ENCODE assay signal across 8 mouse cellular contexts in genomic region chr5:100518049-100519026, GRCm38 (mm10). TPM values are rescaled to one million over a fixed set of nuclear protein-coding genes. Genes with fewer than 3 reads are reported as not detected.
DNase-seq lines count a peak whose midpoint lies in the region; ATAC-seq and TF ChIP-seq lines count a peak whose summit lies in the region.

Gene Cops4, plus strand, starts transcription at chr5:100518309.

- H3K4me3 ChIP-seq in G1E (ENCODE audit: low read depth, low read length) = peak within 1 kb of the TSS; percentile 82
- H3K4me3 ChIP-seq in forebrain, embryonic 16.5 days (replicated peaks; ENCODE audit: low read length) = peak within 1 kb of the TSS; percentile 89
- peak within 1 kb of the TSS; percentile 79 for H3K4me3 ChIP-seq in layer of hippocampus, adult 2 months
- H3K4me3 ChIP-seq in lung, embryonic 14.5 days (ENCODE audit: low read depth, low read length) = peak within 1 kb of the TSS; percentile 85
- H3K4me3 ChIP-seq in olfactory bulb, adult 2 months (ENCODE audit: insufficient read depth, low read depth, low read length) = peak within 1 kb of the TSS; percentile 94
- peak within 1 kb of the TSS; percentile 66 for H3K4me3 ChIP-seq in thymus, adult 2 months (ENCODE audit: control insufficient read depth, insufficient read depth, low read length)

- H3K27me3 ChIP-seq in G1E (ENCODE audit: insufficient read depth, low read length) = peaks cover 2% of the 10 kb centered on the region; the same call in 1 of the 2 replicates
- H3K27me3 ChIP-seq in forebrain, embryonic 16.5 days (replicated peaks; ENCODE audit: control insufficient read depth, insufficient read depth, low read length) = peaks cover 3% of the 10 kb centered on the region; the same call in 1 of the 2 replicates
- no peaks in the 10 kb centered on the region for H3K27me3 ChIP-seq in lung, embryonic 14.5 days (ENCODE audit: insufficient read depth, low read length)
- no peaks in the 10 kb centered on the region for H3K27me3 ChIP-seq in thymus, adult 2 months (ENCODE audit: control insufficient read depth, insufficient read depth, low read length)

- H3K27ac ChIP-seq in forebrain, embryonic 16.5 days (ENCODE audit: low read length) = peak within 1 kb of the TSS; percentile 87
- H3K27ac ChIP-seq in layer of hippocampus, adult 2 months = peak within 1 kb of the TSS; percentile 91
- H3K27ac ChIP-seq in lung, embryonic 14.5 days (ENCODE audit: low read depth) = peak within 1 kb of the TSS; percentile 80
- H3K27ac ChIP-seq in olfactory bulb, adult 2 months (ENCODE audit: insufficient read depth, low read depth, low read length) = peak within 1 kb of the TSS; percentile 82
- peak within 1 kb of the TSS; percentile 21; the same call in 1 of the 2 replicates for H3K27ac ChIP-seq in thymus, adult 2 months (ENCODE audit: control insufficient read depth, insufficient read depth, low read length)

- intact Hi-C loops in heart, postnatal 36 days (cut with DNase I) = loop anchor here (1.0 to 5.0 kb wide), 2 partner anchors 18 to 101 kb away; partner anchors contain the start of genes Lin54 and Sec31a

- under 1% methylated on average over 64 of the region's 64 CpGs for WGBS in forebrain, embryonic 16.5 days
- 0% methylated on average over 64 of the region's 64 CpGs for WGBS in lung, embryonic 14.5 days
- WGBS in olfactory bulb, adult 2 months = under 1% methylated on average over 64 of the region's 64 CpGs
- WGBS in thymus, adult 2 months = under 1% methylated on average over 64 of the region's 64 CpGs

- no peak for TF ChIP-seq CTCF in G1E (IDR thresholded peaks at IDR 0.05; ENCODE audit: low read depth, low read length)
- TF ChIP-seq CTCF in layer of hippocampus, adult 2 months (conservative IDR thresholded peaks at IDR 0.05) = peak; percentile 32; the same call in 1 of the 2 replicates
- TF ChIP-seq CTCF in lung, embryonic 14.5 days (IDR thresholded peaks at IDR 0.05; ENCODE audit: low read depth) = peak; percentile 29; the same call in 1 of the 2 replicates
- no peak for TF ChIP-seq CTCF in olfactory bulb, adult 2 months (IDR thresholded peaks at IDR 0.05; ENCODE audit: insufficient read depth, low read depth, low read length)
- peak; percentile 40; the same call in 1 of the 2 replicates for TF ChIP-seq CTCF in thymus, adult 2 months (IDR thresholded peaks at IDR 0.05; ENCODE audit: borderline replicate concordance, control insufficient read depth, extremely low read depth, insufficient read depth, low read length, poor library complexity)

- peak; percentile 99 for ATAC-seq in G1E (ENCODE audit: extremely low read depth, insufficient number of reproducible peaks, low FRiP score, poor library complexity, severe bottlenecking)
- ATAC-seq in forebrain, embryonic 16.5 days = peak; percentile 100
- peak; percentile 100 for ATAC-seq in lung, embryonic 14.5 days (ENCODE audit: insufficient read depth)

- no peaks in the 10 kb centered on the region for H3K9me3 ChIP-seq in G1E (replicated peaks)
- no peaks in the 10 kb centered on the region for H3K9me3 ChIP-seq in forebrain, embryonic 16.5 days (ENCODE audit: control insufficient read depth, low read length)
- H3K9me3 ChIP-seq in lung, embryonic 14.5 days (ENCODE audit: low read depth, low read length) = no peaks in the 10 kb centered on the region

- H3K9ac ChIP-seq in forebrain, embryonic 16.5 days (replicated peaks; ENCODE audit: low read depth, low read length) = peak within 1 kb of the TSS; percentile 88
- peak within 1 kb of the TSS; percentile 88 for H3K9ac ChIP-seq in lung, embryonic 14.5 days

- peak within 1 kb of the TSS; percentile 90 for H3K4me2 ChIP-seq in forebrain, embryonic 16.5 days (ENCODE audit: low read length)
- peak within 1 kb of the TSS; percentile 89 for H3K4me2 ChIP-seq in lung, embryonic 14.5 days

- TF ChIP-seq POLR2A in olfactory bulb, adult 2 months (IDR thresholded peaks at IDR 0.05; ENCODE audit: insufficient read depth, low read depth, low read length) = peak; percentile 57; the same call in 1 of the 2 replicates
- no peak for TF ChIP-seq POLR2A in thymus, adult 2 months (IDR thresholded peaks at IDR 0.05; ENCODE audit: control insufficient read depth, extremely low read depth, insufficient read depth, low read length, poor library complexity)

- DNase-seq in G1E (ENCODE audit: low spot score) = peak; percentile 91
- peak; percentile 95 to 99 for DNase-seq in cerebellum, adult 18-20 months
- DNase-seq in heart, postnatal 36 days = peak; percentile 95 to 96
- DNase-seq in layer of hippocampus, adult 2 months (ENCODE audit: low spot score in 2 of 2) = peak; percentile 95 to 99
- peak; percentile 100 for DNase-seq in lung, embryonic 14.5 days
- DNase-seq in thymus, adult 2 months = peak; percentile 99

- H3K36me3 ChIP-seq in G1E (replicated peaks) = peaks cover 23% of the 10 kb centered on the region
- no peaks in the 10 kb centered on the region for H3K36me3 ChIP-seq in forebrain, embryonic 16.5 days (ENCODE audit: control insufficient read depth, insufficient read depth)
- peaks cover 10% of the 10 kb centered on the region; the same call in 1 of the 2 replicates for H3K36me3 ChIP-seq in lung, embryonic 14.5 days (ENCODE audit: insufficient read depth)
- H3K36me3 ChIP-seq in thymus, adult 2 months (ENCODE audit: control insufficient read depth, insufficient read depth, low read length) = no peaks in the 10 kb centered on the region

- H3K4me1 ChIP-seq in G1E (ENCODE audit: insufficient read depth, low read depth, low read length) = peaks cover 26% of the 10 kb centered on the region
- H3K4me1 ChIP-seq in forebrain, embryonic 16.5 days (replicated peaks; ENCODE audit: control insufficient read depth, insufficient read depth, low read length) = peaks cover 16% of the 10 kb centered on the region
- H3K4me1 ChIP-seq in lung, embryonic 14.5 days (ENCODE audit: insufficient read depth) = peaks cover 13% of the 10 kb centered on the region
- H3K4me1 ChIP-seq in olfactory bulb, adult 2 months (ENCODE audit: control insufficient read depth, insufficient read depth, low read length) = peaks cover 4% of the 10 kb centered on the region; the same call in 1 of the 2 replicates
- peaks cover 5% of the 10 kb centered on the region; the same call in 1 of the 2 replicates for H3K4me1 ChIP-seq in thymus, adult 2 months (replicated peaks; ENCODE audit: control insufficient read depth, insufficient read depth, low read length)

RNA-seq across cellular contexts. Expression of gene Cops4, which starts in this region (rescaled TPM):
- 76.7 and 84.4 TPM in 2 replicates for total RNA-seq in G1E (2014; fragmentation: Nextera tagmentation)
- total RNA-seq in G1E (2017) = 120 and 129 TPM in 2 replicates
- 4.9 and 11.9 TPM in 2 replicates for polyA plus RNA-seq in G1E (2012)
- polyA plus RNA-seq in forebrain, embryonic 16.5 days (2015; fragmentation: Nextera tagmentation; extraction: Ambion mirVana) = 191 and 196 TPM in 2 replicates
- total RNA-seq in heart, postnatal 36 days (2021) = 10 to 100 TPM; 85.7 to 85.8 TPM
- 10 to 100 TPM; 78.8 to 81.4 TPM for total RNA-seq in layer of hippocampus, adult 2 months (2021)
- 202 and 209 TPM in 2 replicates for polyA plus RNA-seq in lung, embryonic 14.5 days (2014; fragmentation: Nextera tagmentation; extraction: Ambion mirVana)
- 234 TPM in 1 of 2 replicates, not detected in the other for polyA plus RNA-seq in olfactory bulb, adult 2 months (2012; ENCODE audit: insufficient read depth, insufficient read length, low replicate concordance, missing spikeins)
- polyA plus RNA-seq in thymus, adult 2 months (2012; rRNA removed) = 24.8 and 26.7 TPM in 2 replicates

Comparison
In these comparisons a context has a peak if more than half of its experiments do, and no peak if none do; other contexts are left out.
1. Peak in every context shown above with its lines: DNase-seq, ATAC-seq, H3K4me3 ChIP-seq and H3K27ac ChIP-seq.
2. CTCF ChIP-seq: peak in layer of hippocampus, adult 2 months (single experiment), lung, embryonic 14.5 days (single experiment) and thymus, adult 2 months (single experiment); none in G1E (single experiment) and olfactory bulb, adult 2 months (single experiment).
3. H3K27ac ChIP-seq: peak in every context shown above with its lines; median percentile 91 in layer of hippocampus, adult 2 months; 87 in forebrain, embryonic 16.5 days; 82 in olfactory bulb, adult 2 months; 80 in lung, embryonic 14.5 days; 21 in thymus, adult 2 months.